Mouse (Mus musculus) midbrain, embryonic 11.5 days (tissue): ENCODE measurements around the gene Abcc4. TPM values are rescaled to one million over a fixed set of nuclear protein-coding genes. Genes with fewer than 3 reads are reported as not detected.
A peak's percentile ranks its signal among the peaks of the same experiment; 100 is the strongest.
"Not testable (repeated sequence)": the region's sequence is repeated elsewhere in the genome, so short reads cannot be mapped to it uniquely, and the experiment has no call there.

Experiments used
- ATAC-seq: fragments of 200-750 bp; cut with Nextera tagmentation; 2 replicates; pipeline ENCODE4 v1.8.0; 2017; ENCODE audit warnings: moderate TSS enrichment, moderate library complexity; ENCODE audit not compliant: low FRiP score
- DNase-seq: peaks from one replicate; pipeline ENCODE4 v3.0.0; 2015; ENCODE audit warnings: low spot score; ENCODE audit errors: missing footprints
- H3K27ac ChIP-seq: fragments of 300-500 bp; sonication (generic); 2 replicates; pipeline ENCODE4 v1.5.1; 2014; ENCODE audit warnings: low read depth, low read length
- H3K27me3 ChIP-seq: fragments of 300-500 bp; sonication (generic); 2 replicates; pipeline ENCODE4 v1.6.1; 2014; ENCODE audit warnings: mild to moderate bottlenecking, low read length, moderate library complexity, mixed read lengths; ENCODE audit not compliant: control insufficient read depth, insufficient read depth
- H3K36me3 ChIP-seq: fragments of 300-500 bp; sonication (generic); 2 replicates; pipeline ENCODE4 v1.6.1; 2014; ENCODE audit warnings: mild to moderate bottlenecking, low read length, moderate library complexity, mixed read lengths; ENCODE audit not compliant: control insufficient read depth, insufficient read depth
- H3K4me1 ChIP-seq: fragments of 300-500 bp; sonication (generic); 2 replicates; pipeline ENCODE4 v1.6.1; 2014; ENCODE audit warnings: low read length; ENCODE audit not compliant: control insufficient read depth, insufficient read depth
- H3K4me2 ChIP-seq: fragments of 300-500 bp; sonication (generic); 2 replicates; pipeline ENCODE4 v1.6.1; 2014; ENCODE audit warnings: mild to moderate bottlenecking, moderate library complexity
- H3K4me3 ChIP-seq: fragments of 300-500 bp; sonication (generic); 2 replicates; pipeline ENCODE4 v1.5.1; 2014; ENCODE audit warnings: low read depth, low read length
- H3K9ac ChIP-seq: fragments of 300-500 bp; sonication (generic); 2 replicates; pipeline ENCODE4 v1.6.1; 2014; ENCODE audit warnings: low read length
- H3K9me3 ChIP-seq: fragments of 300-500 bp; sonication (generic); 2 replicates; pipeline ENCODE4 v1.6.1; 2016; ENCODE audit warnings: low read length; ENCODE audit not compliant: control insufficient read depth
- WGBS: fragments of 180-500 bp; shearing (Covaris S2); extraction: QIAGEN DNeasy Blood & Tissue Kit; methylation state at CpG from one replicate; pipeline ENCODE4 v1.1.7; 2014; 5-methylcytosine and 5-hydroxymethylcytosine counted together
- polyA plus RNA-seq: library from polyadenylated mRNA; unstranded; fragments of >200 nt; fragmentation: Nextera tagmentation; extraction: Ambion mirVana; gene quantifications from 2 replicates; pipeline ENCODE4 v1.2.1, GENCODE M21; 2014

Gene Abcc4
- polyA plus RNA-seq, 1 experiment from 2014 or later, result 4.2 TPM

- Histone ChIP-seq H3K27ac (no peak overlapping the region), H3K4me2 (no peak overlapping the region), H3K4me3 (no peak overlapping the region), H3K9me3 (no peaks in the 10 kb centered on the region), H3K4me1 (no peaks in the 10 kb centered on the region), H3K36me3 (no peaks in the 10 kb centered on the region), H3K27me3 (no peaks in the 10 kb centered on the region), H3K9ac (no peak overlapping the region)
- ATAC-seq, result no peak
- 91% methylated on average over 9 of the region's 9 CpGs for WGBS
- DNase-seq, result no peak
These were observed 27.6 kb downstream of the Abcc4 start for GRCm38 (mm10) chr14:118678279-118678985.

DNA sequence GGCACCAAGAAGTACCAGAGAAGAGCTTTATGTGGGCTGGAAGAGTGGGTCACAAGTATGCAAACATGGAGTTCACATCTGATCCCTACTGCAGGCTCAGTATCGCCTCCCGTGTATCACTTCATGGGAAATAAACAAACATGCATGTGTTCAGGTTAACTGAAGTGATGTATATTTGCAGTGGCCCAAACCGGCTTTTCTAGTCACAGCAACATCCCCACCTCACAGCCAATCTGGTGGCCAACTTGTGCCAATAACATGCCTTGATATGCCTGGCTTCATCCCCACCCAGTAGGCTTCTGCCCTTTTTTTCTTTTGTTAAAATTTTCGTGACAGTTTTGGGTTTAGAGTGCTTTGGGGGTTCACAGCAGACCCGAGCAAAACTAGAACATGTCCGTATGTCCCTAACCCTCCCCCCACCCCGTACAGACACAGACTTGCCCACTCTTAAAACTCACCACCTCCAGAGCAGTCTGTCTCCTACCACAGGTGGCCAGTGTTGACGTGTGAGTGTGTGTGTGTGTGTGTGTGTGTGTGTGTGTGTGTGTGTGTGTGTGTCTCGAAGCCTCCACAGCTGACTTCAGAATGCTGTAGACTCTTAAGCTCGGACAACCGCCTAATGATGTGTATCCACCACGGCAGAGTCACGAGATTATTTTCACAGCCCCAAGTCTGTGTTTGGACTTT lies 29.6 kb downstream of the Abcc4 start:
- no peak for ATAC-seq
- no peaks in the 10 kb centered on the region for H3K27me3 ChIP-seq
- H3K36me3 ChIP-seq, result no peaks in the 10 kb centered on the region
- DNase-seq, result no peak
- no peaks in the 10 kb centered on the region for H3K9me3 ChIP-seq
- no peak overlapping the region for H3K9ac ChIP-seq
- 86% methylated on average over 13 of the region's 13 CpGs for WGBS
- no peak overlapping the region for H3K4me2 ChIP-seq
- no peaks in the 10 kb centered on the region for H3K4me1 ChIP-seq
- H3K4me3 ChIP-seq, result no peak overlapping the region
- H3K27ac ChIP-seq, result no peak overlapping the region

- no peak overlapping the region for H3K9ac ChIP-seq
- H3K4me2 ChIP-seq, result no peak overlapping the region
- no peak overlapping the region for H3K4me3 ChIP-seq
- H3K9me3 ChIP-seq, result no peaks in the 10 kb centered on the region
- H3K36me3 ChIP-seq, result no peaks in the 10 kb centered on the region
- no peaks in the 10 kb centered on the region for H3K27me3 ChIP-seq
- DNase-seq (no peak), ATAC-seq (no peak)
- no peak overlapping the region for H3K27ac ChIP-seq
- H3K4me1 ChIP-seq, result no peaks in the 10 kb centered on the region
- 91% methylated on average over 11 of the region's 11 CpGs for WGBS
These were observed 31.3 kb downstream of the Abcc4 start for GRCm38 (mm10) chr14:118674705-118675139.

DNA sequence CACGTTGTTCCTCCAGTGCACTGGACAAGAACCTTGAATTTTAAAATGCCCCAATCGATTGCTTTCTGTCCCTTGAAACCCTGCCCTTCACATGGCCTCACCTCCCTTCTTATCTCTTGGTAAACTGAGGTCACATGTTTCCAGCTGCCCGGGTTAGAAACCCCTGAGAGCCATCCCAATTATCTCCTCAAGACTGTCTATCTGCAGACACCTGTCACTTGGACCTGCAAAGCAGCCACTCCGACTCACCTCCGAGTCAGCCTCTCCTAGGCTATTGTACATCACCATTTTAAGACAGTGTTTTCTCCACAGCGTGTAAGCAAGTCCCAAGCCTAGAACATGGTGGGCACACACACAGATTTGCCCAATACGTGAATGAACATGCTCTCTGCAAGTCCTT lies 31.8 kb downstream of the Abcc4 start:
- Histone ChIP-seq H3K36me3 (no peaks in the 10 kb centered on the region), H3K9me3 (no peaks in the 10 kb centered on the region), H3K9ac (no peak overlapping the region), H3K4me3 (no peak overlapping the region), H3K4me2 (no peak overlapping the region), H3K4me1 (no peaks in the 10 kb centered on the region), H3K27me3 (no peaks in the 10 kb centered on the region), H3K27ac (no peak overlapping the region)
- DNase-seq (no peak), ATAC-seq (no peak)
- WGBS, result 86% methylated on average over 7 of the region's 7 CpGs

DNA sequence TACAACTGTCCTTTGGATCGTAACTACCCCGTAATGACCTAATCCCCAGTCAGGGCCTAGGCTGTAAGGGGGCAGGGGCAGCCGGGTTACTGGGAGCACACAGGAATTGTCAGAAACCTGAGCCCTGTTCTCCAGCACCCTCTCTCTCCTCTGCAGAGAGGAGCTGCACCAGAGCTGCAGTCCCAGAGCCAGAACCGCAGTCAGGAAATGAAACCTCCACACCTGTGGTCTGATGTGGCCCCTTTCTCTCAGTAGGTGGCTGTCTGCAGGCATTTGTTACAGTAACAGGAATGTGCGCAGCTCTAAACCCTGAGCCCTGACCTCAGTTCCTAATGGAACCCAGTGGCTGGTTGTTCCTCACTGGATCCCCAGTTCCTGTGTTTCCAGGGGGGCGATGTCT lies 32.5 kb downstream of the Abcc4 start:
- no peaks in the 10 kb centered on the region for H3K4me1 ChIP-seq
- DNase-seq (no peak), ATAC-seq (no peak)
- no peak overlapping the region for H3K27ac ChIP-seq
- no peaks in the 10 kb centered on the region for H3K36me3 ChIP-seq
- H3K27me3 ChIP-seq, result no peaks in the 10 kb centered on the region
- no peaks in the 10 kb centered on the region for H3K9me3 ChIP-seq
- no peak overlapping the region for H3K4me3 ChIP-seq
- no peak overlapping the region for H3K9ac ChIP-seq
- 64% methylated on average over 6 of the region's 6 CpGs for WGBS
- no peak overlapping the region for H3K4me2 ChIP-seq

- H3K4me3 ChIP-seq, ATAC-seq, DNase-seq, H3K9ac ChIP-seq, H3K4me2 ChIP-seq, H3K4me1 ChIP-seq, H3K36me3 ChIP-seq, H3K9me3 ChIP-seq, H3K27ac ChIP-seq, H3K27me3 ChIP-seq: not testable (repeated sequence)
- 94% methylated on average over 6 of the region's 6 CpGs for WGBS
These were observed 33.1 kb downstream of the Abcc4 start for GRCm38 (mm10) chr14:118672931-118673330.

GRCm38 (mm10) chr14:118667499-118667898 lies 38.5 kb downstream of the Abcc4 start:
- H3K4me1 ChIP-seq, result no peaks in the 10 kb centered on the region
- H3K9me3 ChIP-seq, result no peaks in the 10 kb centered on the region
- no peak overlapping the region for H3K4me3 ChIP-seq
- no peak overlapping the region for H3K27ac ChIP-seq
- no peak for ATAC-seq
- DNase-seq, result peak; percentile 14
- H3K9ac ChIP-seq, result no peak overlapping the region
- H3K36me3 ChIP-seq, result no peaks in the 10 kb centered on the region
- no peaks in the 10 kb centered on the region for H3K27me3 ChIP-seq
- H3K4me2 ChIP-seq, result no peak overlapping the region
- 88% methylated on average over 6 of the region's 6 CpGs for WGBS

DNA sequence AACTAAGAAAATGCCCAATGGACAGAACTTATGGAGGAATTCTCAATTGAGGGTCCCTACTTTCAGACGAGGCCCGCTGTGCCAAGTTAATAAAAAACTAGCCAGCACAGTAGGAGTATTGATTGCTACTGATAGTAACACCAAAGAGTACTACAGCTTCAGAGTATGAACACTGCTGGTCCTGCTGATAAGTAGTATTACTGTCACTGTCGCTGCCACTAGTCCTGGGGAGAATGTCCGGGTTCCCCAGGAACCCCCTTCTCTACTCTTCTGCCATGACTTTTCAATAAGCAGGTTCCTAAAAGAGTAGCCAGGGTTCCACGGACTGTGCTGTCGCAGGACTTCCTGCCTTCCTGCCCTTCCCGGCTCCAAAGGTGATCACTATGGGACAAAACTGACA lies 41.4 kb downstream of the Abcc4 start:
- no peaks in the 10 kb centered on the region for H3K36me3 ChIP-seq
- H3K4me2 ChIP-seq, result no peak overlapping the region
- H3K4me3 ChIP-seq, result no peak overlapping the region
- no peaks in the 10 kb centered on the region for H3K9me3 ChIP-seq
- ATAC-seq (no peak), DNase-seq (peak; percentile 77)
- no peaks in the 10 kb centered on the region for H3K27me3 ChIP-seq
- no peaks in the 10 kb centered on the region for H3K4me1 ChIP-seq
- WGBS, result 89% methylated on average over 7 of the region's 7 CpGs
- no peak overlapping the region for H3K9ac ChIP-seq
- H3K27ac ChIP-seq, result no peak overlapping the region

DNA sequence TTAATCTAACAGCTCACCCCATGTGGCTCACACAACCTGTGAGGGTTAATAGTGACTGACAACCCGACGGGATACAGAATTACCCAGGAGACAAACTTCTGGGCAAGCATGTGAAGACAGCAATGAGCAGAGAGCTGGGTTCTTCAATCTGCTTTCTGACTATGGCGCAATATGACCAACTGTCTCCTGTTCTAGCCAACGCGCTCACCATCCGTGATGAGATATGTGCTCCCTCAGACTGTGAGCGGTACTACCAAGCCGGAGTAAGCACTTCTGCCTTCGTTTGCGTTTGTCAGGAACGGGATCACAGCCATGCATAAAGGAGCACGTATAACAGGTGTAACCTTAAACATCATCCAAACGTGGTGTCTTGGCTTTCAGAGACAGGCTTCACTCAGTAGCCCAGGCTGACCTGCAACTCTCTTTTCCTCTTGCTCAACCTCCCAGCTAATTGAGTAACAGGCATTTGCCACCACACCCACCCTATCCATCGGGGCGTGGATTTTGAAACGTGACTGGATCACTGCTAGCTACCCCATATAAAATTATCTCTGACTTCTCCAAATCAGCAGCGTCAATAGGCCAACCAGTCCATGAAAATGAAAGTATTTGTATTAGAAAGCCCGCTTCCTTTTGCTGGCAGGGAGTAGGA lies 43.3 kb downstream of the Abcc4 start:
- Histone ChIP-seq H3K27ac (no peak overlapping the region), H3K36me3 (no peaks in the 10 kb centered on the region), H3K4me3 (no peak overlapping the region), H3K4me2 (no peak overlapping the region), H3K9me3 (no peaks in the 10 kb centered on the region), H3K9ac (no peak overlapping the region), H3K4me1 (peaks cover 5% of the 10 kb centered on the region), H3K27me3 (no peaks in the 10 kb centered on the region)
- peak; percentile 66 for DNase-seq
- ATAC-seq, result no peak
- WGBS, result 94% methylated on average over 18 of the region's 18 CpGs
